Mouse (Mus musculus) adrenal gland, postnatal 10 days (tissue): ENCODE results near the gene Zfp980. TPM values are rescaled to one million over a fixed set of nuclear protein-coding genes. Genes with fewer than 3 reads are reported as not detected.
"Not testable (repeated sequence)": the region's sequence is repeated elsewhere in the genome, so short reads cannot be mapped to it uniquely, and the experiment has no call there.

Source experiments
- DNase-seq: peaks from one replicate; pipeline ENCODE4 v3.0.0; 2021; ENCODE audit warnings: mixed read lengths
- long read RNA-seq, 2 experiments: library from polyadenylated mRNA; stranded (forward); transcript quantifications; one replicate each; pipeline ENCODE4 v2.0.0; 2021
- total RNA-seq, 2 experiments: library from RNA; stranded (reverse); gene quantifications; 2 replicates each; pipeline ENCODE4 v1.2.3; 2021

The Zfp980 gene
- under 1 TPM; 0.36 to 0.61 TPM for total RNA-seq
- long read RNA-seq, experiment 1: 0 reads
- long read RNA-seq, experiment 2: 0 reads

DNA sequence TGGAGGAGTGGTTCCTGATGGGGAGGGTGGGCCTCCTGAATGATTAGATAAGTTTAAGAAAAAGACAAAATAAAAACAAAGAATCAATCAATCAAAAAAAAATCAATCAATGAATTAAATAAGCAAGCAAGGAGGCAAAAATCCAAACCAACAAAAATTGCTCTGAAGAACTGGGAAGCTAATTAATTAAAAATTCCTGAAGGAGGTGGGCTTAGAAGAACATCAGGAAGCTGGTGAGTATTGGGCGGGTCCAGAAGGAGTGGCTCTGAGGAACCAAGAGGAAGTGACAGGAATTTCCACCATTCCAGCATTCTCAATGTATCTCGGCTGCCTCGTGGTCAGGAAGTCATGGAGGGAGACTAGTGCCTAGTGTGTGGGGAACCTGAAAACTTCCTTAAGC lies at the start of gene Zfp980:
Gene Zfp980 (plus strand): TSS at position 301 of the 400 bp plus-strand sequence.
- not testable (repeated sequence) for DNase-seq

DNA sequence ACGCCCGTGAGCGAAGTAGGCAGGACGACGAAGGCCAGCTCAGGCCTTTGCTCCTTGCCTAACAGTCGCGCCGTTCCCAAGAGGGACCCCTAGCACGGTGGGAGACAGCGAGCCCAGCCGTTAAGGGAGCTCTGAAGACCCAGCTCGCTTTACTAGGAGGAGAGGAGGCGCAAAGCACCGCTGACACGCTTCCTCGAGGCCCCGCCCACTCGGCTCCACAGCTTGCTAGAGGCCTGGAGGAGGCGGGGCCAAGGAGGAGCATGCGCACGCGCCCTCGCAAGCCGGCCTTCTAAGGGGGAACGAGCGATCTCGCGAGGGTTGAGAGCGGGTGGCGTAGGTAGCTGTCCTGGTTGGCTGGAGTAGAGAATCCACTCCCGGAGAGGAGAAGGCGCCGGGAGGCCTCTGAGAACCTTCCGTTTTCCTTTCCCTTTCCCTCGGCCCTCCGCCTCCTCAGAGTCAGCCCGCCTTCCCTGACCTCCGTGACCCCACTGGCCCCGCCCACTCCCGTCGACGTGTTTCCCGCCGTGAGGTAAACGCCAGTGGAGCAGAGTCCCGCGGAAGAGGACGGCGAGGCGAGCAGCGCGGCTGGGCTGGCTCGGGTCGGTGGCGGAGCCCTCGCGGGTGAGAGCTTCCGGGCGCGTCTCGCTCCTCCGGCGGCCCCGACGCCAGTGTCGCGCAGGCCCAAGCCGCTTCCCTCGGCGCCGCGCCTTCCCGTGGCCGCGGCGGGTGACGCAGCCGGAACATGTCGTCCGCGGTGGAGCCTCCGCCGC lies 29.9 kb upstream of the Zfp980 start:
- peak; percentile 3 for DNase-seq

DNA sequence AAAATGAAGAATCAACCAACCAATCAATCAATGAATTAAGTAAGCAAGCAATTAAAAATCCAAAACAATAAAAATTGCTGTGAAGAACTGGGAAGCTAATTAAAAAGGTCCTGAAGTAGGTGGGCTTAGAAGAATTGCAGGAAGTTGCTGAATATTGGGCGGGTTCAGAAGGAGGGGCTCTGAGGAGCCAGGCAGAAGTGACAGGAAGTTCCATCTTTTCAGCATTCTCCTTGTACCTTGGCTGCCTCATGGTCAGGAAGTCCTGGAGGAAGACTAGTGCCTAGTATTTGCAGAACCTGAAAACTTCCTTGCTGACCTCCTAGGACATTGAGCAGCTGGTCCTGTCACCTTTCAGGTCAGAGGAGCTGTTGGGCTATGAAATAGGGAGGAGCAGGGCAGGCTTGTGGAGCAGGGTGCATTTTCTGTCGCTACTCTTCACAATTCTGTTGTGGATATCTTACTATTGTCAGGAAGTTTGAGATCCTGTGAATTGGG lies 3.8 kb downstream of the Zfp980 start:
- not testable (repeated sequence) for DNase-seq

GRCm38 (mm10) chr4:145680217-145680616 lies 9.7 kb downstream of the Zfp980 start:
- not testable (repeated sequence) for DNase-seq

DNA sequence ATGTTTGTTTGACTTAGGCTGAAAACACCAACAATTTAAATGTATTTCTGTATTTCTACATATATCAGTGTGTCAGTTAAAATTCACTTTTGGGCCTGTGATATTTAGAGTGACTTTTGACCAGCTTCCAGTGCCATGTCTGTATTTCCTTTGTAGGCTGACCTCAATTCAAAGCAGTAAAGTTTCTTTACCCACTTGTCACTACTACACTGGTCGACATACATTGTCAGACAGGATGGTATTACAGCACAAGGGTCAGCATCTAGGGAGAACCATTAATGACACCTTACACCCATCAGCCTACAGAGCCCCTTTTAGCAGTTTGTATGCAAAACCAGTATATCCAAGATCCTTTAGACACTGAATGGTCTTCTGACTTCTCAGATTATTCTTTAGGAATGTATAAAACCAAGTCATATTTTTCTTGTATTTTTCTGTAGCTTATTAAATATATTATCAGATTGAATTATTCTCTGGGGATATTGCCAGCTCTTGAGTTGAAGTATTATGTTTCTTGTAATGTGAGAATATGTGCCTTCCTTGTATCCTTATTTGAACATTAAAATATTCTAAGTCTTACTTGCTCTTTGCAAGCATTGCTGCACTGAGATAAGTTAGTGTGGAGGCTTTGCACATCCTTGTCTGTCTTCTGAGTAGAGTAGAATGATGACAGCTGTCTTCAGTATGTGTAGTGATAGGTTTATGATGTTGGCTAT lies 10.3 kb downstream of the Zfp980 start:
- DNase-seq: not testable (repeated sequence)

GRCm38 (mm10) chr4:145682021-145682420 lies 11.5 kb downstream of the Zfp980 start:
- not testable (repeated sequence) for DNase-seq

GRCm38 (mm10) chr4:145683024-145683766 lies 12.7 kb downstream of the Zfp980 start:
- DNase-seq: not testable (repeated sequence)

DNA sequence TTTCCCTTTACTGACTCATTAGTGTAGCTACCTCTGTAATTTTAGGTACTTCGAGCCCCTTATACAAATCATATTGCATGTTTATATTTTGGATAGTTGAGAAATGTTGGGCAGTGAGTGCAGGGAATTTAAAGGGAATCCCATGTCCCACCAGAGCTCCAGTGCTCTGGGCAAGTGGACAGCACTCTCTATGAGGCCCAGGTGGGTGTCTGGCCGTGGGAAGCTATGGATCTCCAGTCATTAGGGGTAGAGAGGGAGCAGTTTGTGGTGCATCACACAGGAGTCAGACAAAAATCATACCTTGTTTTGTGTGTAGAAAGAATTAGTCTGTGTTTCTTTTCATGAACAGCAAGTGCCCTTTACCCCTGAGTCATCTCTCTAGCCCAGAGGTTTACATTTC lies 15.6 kb downstream of the Zfp980 start:
- not testable (repeated sequence) for DNase-seq

DNA sequence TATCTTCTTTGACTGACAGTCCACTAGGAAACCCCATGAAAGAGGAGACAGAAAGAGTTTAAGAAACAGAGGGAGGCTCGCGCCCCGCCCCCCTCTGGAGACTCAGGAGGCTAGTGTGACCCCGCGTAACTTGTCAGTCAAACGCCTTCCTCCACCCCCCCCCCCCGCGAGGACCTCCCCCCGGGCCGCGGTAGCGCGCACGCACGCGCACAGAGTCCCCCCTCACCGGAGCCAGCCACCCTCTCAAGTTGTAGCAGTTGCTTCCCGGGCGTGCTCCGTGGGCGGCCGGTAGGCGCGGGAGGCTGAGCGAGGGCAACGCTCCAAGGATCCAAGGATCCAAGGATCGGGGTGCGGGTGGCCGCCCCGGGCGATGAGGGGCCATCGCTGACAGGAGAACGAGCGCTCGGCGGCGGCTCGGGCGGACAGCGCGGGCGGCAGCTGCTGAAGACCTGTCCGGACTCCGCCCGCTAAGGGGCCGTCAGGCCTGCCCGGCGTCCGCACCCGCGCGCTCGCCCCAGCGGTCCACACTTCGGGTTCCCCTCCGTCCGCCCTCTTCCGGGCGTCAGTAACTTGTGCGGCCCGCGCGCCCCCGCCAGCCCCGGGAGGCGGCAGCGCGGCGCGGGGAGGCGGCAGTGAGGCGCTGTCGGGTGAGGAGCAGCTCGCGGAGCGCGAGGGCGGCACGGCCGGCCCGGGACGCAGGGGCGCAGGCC lies 74.6 kb downstream of the Zfp980 start:
- DNase-seq: peak; percentile 7

- DNase-seq: not testable (repeated sequence)
These were observed 75.1 kb downstream of the Zfp980 start for GRCm38 (mm10) chr4:145745645-145745991.

Other genes with a start within 250 kb of the Zfp980 start
- 1 to 10 TPM in 1 of 2 experiments, under 1 TPM in 1; 0.54 to 1.5 TPM for gene Zfp990, start 159.9 kb upstream of the Zfp980 start, total RNA-seq
- 1 to 10 TPM; 2.2 to 3.4 TPM for gene Gm13212, start 85.5 kb upstream of the Zfp980 start, total RNA-seq
- not detected for gene Zfp986, start 198.1 kb downstream of the Zfp980 start, total RNA-seq